Mouse (Mus musculus) adrenal gland, adult 2 months (tissue): ENCODE results near the gene Camsap2. TPM values are rescaled to one million over a fixed set of nuclear protein-coding genes. Genes with fewer than 3 reads are reported as not detected.

Experiments
- DNase-seq: peaks from one replicate; pipeline ENCODE4 v3.0.0; 2021
- polyA plus RNA-seq: library from polyadenylated mRNA; depleted of rRNA; stranded (reverse); fragments of >200 nt; gene quantifications from 2 replicates; pipeline ENCODE4 v1.2.3, GENCODE M21; 2012
- total RNA-seq, 2 experiments: library from RNA; stranded (reverse); gene quantifications; 2 replicates each; pipeline ENCODE4 v1.2.3; 2021

Camsap2 gene
- total and polyA plus RNA-seq, 3 experiments = 15.2 to 45.5 (median 38.2) TPM

DNA sequence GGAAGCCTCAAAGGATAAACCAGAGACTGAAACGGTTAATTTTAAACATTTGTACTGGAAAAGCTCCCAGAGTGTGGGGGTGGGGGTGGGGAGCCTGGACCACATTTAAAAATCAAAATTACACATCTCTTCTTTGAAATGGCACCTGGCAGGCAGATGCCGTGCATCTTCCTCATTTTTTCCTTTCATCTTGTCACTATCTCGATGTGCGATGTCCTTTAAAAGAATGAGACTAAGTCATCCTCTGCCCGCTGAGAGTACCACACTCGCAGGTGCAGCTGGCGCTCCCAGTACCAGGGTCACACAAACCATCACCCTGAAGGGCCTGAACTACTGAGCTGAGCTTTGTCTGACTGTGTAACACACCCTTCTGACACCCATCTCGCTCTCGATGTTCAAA is 87.4 kb downstream of the Camsap2 start:
- no peak for DNase-seq

DNA sequence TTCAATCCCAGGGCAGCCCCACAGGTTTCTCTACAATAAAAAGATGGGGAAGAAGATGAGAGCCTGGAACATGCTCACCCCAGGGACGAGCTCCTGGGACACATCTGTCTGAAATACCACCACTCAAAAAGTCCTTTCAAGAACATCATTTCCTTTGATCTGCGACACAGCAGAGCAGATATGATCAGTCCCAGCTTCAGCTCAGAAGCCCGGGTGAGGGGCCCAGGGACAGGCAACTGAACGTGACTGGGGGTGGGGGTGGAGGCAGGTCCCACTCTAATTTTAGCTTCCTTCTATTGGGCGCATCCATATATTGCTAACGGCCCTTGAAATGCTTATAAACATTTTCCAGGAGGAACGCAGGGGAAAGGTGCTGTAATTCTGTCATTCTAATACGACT is 90.2 kb downstream of the Camsap2 start:
- DNase-seq = no peak

DNA sequence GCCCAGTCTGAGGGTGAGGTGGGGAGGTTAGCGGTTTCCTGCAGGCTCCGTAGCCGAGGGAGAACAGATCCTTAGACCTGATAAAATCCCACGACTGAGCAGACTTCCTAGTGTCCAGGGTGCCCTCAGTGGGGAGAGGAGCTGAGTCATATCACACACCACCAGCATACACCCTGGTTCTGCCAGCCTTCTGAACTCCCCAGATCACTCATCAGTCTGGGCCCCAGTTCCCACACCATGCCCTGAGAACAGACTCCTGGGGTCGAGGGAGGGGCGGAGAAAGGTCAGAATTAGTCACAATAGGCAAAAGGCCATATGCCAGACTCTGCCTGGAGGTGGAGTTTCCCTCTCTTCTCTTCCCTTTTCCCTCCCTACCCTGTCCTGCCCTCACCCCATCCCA is 90.7 kb downstream of the Camsap2 start:
- DNase-seq = no peak

DNA sequence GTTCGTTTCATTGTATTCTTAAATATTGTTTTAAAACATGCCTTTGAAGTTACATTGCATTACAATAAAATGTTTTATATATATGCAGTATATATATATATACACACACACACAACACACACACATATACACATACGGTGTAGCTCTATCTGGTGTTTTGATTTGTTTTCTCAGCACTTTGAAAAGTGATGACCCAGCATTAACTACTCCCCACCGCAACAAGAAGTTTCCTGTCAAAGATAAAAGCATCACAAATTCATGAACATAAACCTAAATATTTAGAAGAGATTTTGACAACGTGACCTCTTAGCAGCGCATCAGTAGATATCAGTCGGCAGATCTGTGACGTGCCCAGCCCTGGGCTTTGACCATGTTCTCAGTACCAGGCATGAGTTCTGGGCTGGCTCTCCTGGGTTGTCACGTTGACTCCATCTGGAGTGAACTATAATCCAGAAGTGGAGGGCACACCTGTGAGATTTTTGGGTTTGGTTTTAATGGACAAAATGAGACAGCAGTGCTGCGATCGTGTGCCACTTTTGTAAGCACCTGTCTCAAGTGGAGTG is 91.3 kb downstream of the Camsap2 start:
- DNase-seq = no peak

DNA sequence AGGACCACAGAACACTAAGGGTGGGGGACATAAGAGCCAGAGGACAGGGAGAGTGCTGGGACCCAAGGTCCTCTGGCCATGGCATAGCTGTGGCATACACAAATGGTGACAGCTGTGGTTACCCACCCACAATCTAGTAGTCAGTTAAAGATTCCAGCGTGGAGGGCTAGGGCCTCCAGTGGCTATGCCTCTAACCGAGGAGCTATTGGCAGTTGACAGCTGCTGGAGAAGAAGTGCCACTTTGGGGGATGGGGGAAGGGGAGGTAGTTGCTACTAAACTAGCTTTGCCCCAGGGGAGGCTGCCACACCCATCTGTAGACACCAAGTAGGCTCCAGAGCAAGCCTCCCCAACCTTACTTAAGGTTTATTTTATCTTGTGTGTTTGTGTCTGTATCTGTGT is 92.4 kb downstream of the Camsap2 start:
- no peak for DNase-seq

DNA sequence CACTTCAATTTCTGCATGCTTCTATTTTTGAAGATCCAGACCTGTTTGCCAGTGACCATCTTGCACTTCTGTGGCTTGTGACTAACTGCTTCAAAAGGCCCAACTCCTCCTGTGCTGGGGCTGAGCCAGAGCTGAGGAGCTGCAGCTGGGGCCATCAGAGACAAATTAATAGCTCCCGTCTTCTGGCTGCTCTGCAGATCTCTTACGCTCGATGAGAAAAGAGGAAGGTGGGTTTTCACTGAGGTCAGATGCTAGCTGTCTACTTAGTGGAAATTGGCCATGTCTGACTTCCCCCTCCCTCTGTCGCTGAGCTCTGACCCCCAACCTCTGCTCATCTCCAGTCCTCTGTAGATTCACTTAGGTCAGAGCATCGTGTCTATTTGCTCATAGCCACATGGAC is 96.2 kb downstream of the Camsap2 start:
- DNase-seq = no peak

DNA sequence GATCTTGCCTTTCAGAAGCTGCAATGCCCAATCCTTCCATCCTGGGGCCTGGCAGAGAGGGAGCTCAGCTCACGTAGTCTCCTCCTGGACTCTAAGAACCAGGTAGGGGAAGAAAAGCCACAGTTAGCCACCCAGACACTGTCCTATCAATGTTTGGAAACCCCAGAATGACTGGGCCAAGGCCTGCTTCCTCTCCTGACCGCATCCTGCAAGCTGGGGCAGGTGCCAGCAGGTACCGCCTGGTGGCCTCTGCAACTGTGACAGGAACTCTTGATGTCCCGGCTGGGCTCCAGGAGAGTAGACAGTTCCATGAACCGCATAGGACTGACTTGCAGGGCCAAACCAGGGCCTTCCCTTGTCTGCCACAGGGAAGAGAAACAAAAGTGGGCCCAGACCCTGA is 98.5 kb downstream of the Camsap2 start:
- no peak for DNase-seq

DNA sequence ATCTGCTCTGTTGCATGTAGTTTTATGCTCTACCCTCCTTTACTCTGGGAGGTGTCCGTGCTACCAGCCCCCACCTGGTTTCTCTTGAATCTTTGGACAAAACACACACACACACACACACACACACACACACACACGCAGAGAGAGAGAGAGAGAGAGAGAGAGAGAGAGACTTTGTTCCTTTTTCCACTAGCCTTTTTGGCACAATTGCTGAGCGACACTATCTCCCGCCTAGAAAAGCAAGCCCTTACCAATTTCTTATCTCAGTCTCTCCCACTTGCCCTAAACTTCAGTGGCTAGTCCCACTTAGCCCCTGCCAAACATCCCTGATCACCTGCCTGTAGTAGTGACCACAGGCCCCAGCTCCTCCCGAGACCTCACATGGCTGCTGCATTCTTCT is 101.4 kb downstream of the Camsap2 start:
- no peak for DNase-seq

DNA sequence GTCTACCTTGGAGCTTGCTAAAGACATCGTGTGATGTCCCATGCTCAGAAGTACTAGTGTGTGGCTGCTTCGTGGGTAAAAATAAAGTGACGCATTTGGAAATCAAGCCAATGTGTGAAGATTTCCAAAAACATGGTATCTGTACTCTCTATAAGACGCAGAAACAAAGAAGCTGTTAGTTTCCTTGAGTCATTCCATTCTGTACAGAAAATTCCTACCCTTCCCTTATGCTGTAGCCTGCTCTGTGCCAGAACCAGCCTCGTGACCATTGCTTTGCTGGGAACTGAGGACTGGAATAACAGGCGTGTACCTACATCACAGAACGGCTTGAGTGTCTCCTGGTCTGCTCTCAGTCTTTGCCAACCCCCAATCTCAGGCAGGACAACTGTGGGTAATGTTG is 104.1 kb downstream of the Camsap2 start:
- DNase-seq = no peak

DNA sequence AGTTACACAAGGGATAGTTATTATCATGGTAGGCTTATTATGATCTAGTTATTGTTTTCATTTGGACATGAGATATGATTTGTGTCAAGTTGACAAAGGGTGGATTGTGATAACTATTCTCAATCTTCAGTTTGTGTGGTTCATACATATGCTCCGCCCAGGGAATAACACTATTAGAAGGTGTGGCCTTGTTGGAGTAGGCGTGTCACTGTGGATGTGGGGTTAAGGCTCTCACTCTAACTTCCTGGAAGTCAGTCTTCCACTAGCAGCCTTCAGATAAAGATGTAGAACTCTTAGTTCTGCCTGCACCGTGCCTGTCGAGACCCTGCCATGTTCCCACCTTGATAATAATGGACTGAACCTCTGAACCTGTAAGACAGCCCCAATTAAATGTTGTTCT is 107.4 kb downstream of the Camsap2 start:
- DNase-seq = no peak

DNA sequence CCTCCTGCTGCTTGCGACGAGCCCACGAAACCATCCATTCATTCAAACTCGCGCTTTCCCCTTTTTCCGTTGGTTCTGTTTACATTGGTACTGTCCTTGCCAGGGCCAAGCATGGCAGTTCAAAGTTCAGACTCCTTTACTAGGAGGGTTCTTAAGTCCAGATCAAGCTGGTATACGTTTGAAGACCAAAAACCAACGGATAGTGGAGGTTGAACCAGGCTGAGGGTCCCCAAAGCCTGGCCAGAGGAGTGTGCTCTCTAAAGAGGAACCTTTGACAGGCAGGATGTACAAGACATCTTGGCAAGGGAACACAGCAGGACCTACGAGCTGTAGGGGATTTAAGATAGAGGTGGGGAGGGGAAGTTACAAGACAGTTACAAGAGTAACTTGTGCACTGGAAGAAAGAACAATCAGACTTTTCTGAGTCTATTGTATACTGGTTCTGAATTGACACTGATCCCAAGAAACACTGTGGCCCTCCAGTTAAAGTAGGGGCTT is 111.3 kb downstream of the Camsap2 start:
- no peak for DNase-seq

DNA sequence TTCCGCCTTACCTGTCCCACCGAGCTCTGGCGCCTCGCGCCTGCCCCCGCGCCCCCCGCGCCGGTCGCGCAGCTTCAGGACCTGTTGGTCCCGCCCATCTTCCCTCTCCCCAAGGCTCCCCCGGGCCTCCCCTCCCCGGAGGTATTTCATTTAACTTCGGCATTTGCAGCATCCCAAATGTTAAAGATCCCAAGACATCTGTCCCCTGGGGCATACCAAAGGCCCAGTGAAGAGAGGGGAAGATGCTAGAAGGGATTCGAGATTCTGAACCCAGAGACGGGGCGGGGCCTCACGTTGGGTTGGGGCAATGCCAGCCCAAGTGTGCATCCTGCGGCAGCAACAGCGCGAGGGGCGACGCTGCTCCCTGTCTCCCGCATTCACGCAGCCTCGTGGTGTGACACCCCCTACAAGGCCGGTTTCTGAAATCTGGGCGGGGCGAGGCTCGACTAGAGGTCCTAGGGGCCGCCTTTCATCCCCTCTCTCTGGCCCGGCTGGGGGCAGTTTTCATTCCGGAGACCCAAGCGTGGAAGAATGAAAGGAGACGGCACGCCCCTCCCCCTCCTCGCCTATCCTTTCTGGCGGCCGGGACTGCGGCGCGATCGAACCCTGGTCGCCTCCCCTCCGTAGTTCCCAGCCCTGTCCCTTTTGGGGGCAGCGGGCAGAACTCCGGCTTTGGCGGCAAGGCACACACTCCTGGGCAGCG is 111.9 kb downstream of the Camsap2 start, which contains the start of gene Inava:
Gene Inava (minus strand): TSS at position 373 of the 703 bp plus-strand sequence.
- peak; percentile 32 for DNase-seq

DNA sequence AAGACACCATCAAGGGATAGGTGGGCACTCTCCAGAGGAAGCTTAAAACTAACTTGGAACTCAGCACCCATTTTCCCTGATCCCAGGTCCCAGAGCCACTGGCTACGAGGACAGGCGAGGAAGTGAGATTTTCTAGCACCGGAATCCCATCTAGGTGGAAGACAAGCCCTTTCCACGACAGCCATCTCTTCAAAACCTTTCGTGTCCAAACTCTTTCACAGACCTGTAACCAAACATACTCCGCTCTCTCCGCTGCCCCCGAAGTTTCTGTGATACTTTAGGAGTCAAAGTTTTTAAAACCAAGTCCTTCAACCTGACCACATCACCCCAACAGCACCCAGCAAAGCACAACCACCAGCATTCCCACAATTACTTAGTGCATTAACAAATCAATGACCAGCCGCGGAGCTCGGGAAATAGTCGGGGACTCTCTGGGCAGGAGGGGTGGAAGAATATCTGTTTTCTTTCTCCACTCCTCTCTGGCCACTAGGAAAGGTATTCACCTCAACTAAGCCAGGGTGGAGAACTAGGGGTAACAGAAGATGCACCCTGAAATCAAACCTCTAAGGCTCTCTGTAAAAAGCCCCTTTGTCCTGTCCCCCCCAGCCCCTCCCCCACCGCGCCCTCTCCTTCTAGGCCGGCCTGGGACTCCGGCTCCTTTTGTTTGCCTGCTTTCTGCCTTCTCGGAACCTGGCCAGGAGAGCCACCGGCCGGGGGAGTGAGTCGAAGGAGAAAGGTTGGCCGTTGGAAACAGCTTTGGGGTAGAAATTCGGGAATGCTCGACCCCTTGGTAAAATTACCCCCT is 112.7 kb downstream of the Camsap2 start:
- DNase-seq = no peak

DNA sequence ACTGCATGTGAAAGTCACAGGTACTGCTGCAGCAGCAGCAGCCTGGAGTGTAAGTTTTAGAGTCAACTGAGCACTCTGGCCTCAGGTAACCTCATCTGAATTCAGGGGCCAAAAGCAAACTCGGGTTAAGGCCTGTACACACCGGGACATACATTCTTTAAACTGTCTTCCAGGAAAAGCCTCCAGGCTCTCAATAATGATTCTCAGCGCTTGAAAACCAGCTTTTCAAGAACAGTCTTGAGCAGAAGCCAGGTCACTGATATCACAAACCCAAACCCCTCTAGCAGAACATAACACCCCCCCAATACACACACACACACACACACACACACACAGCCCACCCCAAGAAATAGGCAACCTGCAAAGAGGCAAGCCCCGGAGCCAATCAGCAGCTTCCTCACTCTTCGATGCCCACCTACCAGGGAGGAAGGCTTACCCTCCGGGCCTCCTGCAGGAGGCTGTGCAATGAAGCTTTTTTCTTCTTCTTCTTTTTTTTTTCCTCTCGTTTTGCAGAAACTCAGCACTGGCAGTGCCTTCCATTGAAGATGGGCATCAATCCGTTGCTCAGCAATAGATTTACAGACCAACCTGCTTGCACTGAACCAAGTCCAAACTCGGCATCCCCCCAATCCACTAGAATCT is 113.5 kb downstream of the Camsap2 start:
- DNase-seq = no peak

DNA sequence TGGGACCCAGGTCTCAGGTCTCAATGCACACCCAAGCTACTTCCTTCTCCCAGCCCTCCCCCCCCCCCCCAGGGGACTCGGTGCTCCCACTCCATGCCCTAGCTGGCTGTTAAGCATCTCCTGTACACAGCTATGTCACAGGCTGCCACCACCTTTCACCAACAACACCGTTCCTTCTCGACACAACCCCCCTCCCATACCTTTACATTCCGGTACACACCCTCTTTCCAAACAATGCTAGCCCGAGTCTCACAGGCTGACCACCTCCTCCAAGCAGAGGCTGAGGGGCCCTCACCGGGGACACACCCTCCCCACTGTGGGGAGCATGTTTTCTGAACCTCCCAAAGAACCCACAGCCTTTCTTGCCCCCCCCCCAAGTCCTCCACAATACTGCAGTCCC is 114.3 kb downstream of the Camsap2 start:
- no peak for DNase-seq

DNA sequence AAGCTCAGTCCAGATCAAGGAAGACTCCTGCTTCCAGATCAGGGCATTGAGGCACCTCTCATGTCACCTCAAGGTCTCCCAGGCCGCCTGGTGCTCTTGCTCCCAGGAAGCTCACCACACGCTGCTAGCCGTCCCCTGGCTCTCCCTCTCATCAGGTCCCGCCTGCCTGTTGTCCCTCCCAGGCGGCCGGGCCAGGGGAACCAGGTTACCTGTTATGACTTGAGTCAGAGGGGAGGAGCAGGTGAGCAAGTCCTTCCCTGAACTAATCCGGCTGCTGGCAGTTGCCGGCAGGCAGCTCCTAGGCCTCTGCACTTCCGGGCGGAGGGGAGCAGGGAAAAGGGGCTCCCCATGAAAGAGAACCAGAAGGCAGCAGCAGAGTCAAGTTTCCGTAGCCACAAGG is 115.7 kb downstream of the Camsap2 start:
- no peak for DNase-seq

DNA sequence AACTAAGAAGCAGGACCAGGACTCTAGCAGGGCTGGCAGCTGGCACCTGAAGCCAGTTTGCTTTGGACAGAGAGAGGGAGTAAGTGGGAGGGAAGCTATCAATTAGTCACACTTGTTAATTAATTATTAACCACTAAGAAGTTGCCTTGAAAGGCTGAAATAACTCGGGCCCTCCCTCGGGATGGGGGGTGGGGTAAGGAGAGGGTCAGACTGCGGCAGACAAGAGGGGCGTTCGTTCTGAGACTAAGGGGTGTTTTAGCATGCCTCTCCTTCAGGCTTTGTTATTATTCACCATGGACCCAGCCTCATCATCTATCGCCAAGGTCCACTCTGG is 116.9 kb downstream of the Camsap2 start:
- DNase-seq = peak; percentile 9

DNA sequence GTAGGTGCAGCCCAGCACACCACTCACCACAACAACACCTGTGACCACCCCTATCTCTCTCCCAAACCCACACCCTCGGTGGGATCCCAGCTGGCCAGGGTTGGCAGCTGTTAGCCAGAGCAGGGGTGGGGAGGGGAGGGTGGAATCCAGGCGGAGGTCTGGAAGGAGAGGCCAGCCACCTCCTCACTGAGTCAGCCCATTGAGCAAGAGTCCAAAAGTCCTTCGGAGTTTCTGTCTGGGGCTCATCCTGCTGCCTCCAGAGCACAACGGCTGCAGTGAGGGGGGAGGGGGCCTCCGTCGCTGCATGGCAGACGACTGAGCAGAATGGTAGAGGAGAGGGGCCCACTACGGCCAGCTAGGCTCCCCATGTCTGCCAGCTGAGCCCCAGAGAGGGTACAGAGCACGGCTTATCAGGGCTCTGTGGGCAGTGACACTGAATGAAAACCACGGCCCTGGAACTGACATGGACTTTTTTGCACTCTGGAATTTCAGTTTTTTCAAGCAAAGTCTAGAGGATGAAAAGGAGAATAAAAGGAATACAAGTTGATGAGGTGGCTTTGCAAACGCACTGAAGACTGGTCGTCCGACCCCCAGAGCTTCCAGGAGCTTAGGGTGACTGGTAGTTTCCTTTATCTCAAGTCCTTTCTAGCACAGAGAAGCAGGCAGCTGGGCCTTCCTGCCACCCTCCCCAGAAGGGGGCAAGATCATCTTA is 117.4 kb downstream of the Camsap2 start:
- DNase-seq = peak; percentile 84

DNA sequence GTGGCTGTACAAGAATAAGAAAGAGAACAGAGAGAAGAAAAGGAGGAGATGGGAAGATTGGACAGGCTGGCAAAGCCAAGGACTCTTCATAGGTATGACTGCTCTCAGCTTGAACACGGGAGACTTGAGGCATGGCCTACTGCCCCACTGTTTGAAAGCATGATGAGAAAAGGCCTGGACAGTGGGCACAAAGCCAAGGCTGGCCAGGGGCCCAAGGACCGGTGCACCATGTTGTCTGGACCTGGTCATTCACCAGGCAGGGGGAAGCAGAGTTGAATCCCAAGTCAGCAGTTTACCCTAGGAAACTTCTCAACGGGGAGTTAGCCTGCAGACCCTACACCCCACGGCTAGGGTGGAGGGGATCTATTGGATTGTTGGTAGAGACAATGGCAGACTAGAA is 118.0 kb downstream of the Camsap2 start:
- DNase-seq = peak; percentile 85

DNA sequence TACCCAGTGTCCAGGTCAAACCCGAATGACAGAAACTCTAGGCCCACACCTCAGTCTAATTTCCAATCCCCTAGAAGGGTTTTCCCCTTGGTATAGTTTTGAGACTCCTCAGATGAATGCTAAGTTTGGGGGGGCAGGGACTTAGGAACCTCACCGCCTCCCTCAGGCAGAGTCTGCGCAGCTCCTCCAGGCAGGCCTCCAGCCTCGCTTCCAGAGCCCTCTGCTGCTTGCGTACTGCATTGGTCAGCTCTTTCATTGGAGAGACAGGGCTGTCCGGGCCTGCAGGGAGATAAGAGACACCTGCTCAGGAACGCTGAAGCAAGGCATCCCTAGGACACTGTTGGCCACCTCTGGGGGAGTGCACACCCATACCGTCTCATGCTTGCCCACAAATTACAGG is 119.3 kb downstream of the Camsap2 start:
- DNase-seq = no peak

DNA sequence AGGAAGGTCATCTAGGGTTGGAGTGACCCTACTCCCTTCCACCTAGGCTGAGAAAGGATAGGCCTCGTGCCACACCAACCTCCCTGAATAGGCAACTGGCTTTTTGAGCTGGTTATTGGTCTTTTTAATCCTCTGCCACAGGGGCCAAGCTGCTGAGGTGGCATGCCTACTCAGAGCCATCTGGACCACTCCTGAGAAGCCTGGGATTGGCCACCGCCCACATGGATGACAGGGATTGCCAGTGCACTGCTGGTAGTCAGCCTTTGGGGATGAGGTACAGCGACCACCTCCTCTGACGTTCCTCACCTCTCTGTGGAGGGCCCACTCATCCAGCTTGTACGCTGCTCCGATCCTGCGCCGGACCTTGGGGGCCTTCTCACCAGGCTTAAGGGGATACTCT is 120.1 kb downstream of the Camsap2 start:
- no peak for DNase-seq

DNA sequence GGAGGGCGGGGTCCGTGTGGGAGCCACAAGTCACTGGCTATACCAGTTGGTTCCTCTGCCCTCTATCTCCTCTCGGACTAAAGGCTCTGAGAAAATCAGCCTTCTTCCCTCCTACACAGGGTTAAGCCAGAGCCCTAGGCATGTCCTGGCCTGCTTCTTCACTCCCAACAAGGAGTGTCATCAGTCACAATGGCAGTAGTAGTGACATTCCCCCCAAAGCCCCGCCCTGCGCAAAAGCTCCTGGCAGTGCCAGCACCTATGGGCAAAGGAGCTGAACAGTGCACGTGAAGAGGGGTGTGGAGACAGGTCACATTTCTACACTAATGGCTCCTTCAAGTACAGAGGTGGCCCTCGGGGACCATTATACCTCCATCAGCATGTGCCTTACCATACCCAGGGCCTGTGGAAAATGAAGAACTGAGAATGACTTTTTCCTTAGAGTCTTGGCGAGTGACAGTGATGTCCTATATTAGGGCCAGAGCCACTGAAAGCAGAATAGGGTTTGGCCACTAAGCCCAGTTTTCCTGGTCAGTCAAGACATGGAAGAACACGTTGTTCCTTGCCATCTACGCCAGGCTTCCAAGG is 122.1 kb downstream of the Camsap2 start:
- no peak for DNase-seq
